Mouse (Mus musculus) embryo, embryonic 10 days (tissue): ENCODE measurements around the gene Themis.

Source experiments
- DNase-seq: peaks from one replicate; pipeline ENCODE4 v3.0.0-alpha.2; 2015; ENCODE audit warnings: low spot score

Themis gene

GRCm38 (mm10) chr10:28805160-28805559 lies 137.0 kb downstream of the Themis start:
- DNase-seq = no peak

- no peak for DNase-seq
Observed at GRCm38 (mm10) chr10:28811928-28812570, 143.9 kb downstream of the Themis start.

DNA sequence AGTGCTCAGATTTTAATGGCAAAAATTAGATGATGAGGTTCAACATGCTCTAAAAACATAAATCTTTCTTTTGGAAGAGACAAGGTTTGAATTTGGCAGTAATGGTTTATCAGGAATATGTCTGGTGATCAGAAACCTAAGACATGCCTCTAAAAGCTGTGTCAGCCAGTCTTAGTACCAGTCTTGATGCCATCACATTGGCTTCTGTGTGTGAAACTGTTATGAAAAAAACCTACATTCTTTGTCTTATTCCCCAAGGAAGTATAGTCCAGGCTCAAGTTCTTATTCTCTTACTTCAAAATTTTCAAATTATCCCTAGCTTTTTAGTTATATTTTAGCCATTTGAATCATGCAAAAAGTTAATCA lies 144.4 kb downstream of the Themis start:
- no peak for DNase-seq

DNA sequence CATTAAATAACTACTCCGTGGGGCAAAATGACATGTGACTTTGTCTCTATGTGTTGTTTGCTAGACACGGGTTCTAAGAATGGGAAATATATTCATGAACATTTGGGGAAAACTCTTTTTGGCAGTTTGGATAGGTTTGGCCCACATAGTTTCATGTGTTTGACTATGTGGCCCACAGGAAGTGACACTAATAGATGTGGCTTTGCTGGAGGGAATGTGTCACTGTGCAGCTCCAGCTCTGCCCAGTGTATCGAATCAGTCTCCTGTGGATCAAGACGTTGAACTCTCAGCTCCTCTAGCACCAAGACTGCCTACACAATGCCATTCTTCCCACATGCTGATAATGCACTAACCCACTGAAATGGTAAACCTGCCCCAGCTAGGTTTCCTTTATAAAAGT lies 148.0 kb downstream of the Themis start:
- DNase-seq = no peak

DNA sequence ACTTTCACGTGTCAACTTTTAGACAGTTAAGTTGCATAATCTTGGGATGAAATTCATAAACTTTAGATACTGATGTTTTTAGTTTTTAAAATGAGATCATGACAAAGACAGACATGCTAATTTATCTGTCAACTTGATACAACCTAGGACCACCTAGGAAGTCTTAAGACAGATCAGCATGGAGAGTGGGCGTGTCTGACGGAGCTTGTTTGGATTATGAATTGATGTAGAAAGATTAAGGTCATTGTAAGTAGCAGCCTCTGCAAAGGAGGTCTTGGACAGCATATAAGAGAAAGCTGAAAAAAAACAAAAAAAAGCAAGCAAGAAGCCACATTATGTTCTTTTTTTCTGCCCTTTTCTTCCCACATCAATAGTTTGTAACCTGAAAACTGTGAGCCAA lies 154.2 kb downstream of the Themis start:
- DNase-seq = no peak

DNA sequence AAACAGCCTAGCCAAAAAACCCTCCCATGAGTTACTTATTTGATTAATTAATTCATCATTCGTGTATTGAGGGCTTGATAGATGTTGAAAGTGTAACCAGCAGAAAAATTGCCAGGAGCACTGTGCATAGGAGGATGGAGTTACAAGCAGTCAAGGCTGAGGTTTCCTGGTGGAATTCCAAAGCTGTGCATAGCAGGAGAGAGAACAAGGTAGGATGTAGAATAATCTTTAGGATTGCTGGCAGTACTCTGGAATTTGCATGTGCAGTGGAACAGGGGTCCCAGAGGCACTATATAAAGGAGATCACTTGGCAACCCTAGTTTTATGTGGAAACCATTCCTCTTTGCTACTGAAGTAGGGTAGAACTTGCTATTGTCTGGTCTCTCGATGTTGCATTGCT lies 174.4 kb downstream of the Themis start:
- no peak for DNase-seq

GRCm38 (mm10) chr10:28843755-28844717 lies 175.9 kb downstream of the Themis start:
- peak; percentile 78 for DNase-seq

GRCm38 (mm10) chr10:28856154-28856553 lies 188.0 kb downstream of the Themis start:
- DNase-seq = no peak

- DNase-seq = no peak
Observed at GRCm38 (mm10) chr10:28870580-28871354, 202.6 kb downstream of the Themis start.

- no peak for DNase-seq
Observed at GRCm38 (mm10) chr10:28874605-28875004, 206.4 kb downstream of the Themis start.

DNA sequence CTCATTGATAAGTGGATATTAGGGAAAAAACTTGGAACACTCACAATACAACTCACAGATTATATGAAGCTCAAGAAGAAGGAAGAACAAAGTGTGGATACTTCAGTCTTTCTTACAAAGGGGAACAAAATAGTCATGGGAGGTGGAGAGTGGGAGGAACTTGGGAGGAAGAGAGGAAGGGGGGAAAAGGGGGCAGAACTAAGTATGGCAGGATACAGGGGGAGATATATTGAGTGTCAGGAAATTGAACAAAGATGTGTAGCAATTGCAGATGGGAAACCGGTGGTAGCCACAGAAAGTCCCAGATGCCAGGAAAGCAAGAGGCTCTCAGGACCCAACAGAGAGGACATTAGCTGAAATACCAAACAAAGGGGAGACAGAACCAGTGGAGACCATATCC lies 219.5 kb downstream of the Themis start:
- DNase-seq = no peak

DNA sequence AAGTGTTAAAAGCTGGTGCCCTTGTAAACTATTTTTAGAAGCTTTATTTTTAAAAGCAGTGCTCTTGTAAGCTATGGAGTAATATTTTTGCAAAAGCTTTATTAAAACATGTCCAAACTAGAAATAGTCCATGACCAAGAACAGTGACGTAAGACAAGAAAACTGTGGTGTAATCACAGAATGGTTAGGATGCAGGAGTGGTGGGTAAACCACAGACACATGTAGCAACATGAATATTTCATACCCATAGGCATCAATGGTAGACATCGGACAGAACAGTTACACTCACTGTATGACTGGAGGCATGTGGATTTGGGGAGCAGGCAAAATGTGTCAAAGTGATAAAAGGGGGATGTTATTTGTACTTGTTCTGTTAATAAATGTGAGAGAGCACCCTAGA lies 222.7 kb downstream of the Themis start:
- no peak for DNase-seq

DNA sequence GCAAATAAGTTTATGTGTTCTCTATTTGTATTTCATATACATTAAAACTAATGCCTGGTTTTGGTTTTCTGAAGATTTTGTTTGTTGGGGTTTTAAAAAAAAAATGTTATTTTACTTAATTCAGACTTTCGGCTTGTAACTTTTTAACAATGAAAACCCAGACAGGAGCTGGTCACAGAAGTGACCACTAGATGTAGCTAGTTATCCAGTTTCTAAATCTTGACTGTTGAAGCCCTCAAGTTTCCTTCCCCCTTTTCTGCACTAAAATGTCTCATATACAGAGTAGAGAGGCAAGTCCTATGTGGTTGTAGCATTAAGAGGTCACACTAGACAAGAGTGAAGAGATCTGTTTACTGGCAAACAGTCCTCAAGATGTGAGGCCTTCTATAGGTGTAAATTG lies 230.2 kb downstream of the Themis start:
- no peak for DNase-seq
